Mouse (Mus musculus): ENCODE data around the gene Tbc1d2b. TPM values are rescaled to one million over a fixed set of nuclear protein-coding genes. Genes with fewer than 3 reads are reported as not detected.

Gene Tbc1d2b
- polyA plus RNA-seq, 1 experiment = 45.5 TPM

- Histone ChIP-seq H3K4me1 (ENCODE audit: control insufficient read depth, insufficient read depth, low read length) (peaks cover 9% of the 10 kb centered on the region), H3K4me3 (ENCODE audit: insufficient read depth, low read length) (no peak overlapping the region), H3K27ac (ENCODE audit: insufficient read depth, low read length) (peak overlapping the region; percentile 35; the same call in 1 of the 2 replicates)
- TF ChIP-seq CTCF (IDR thresholded peaks at IDR 0.05; ENCODE audit: borderline replicate concordance, insufficient read depth, low read length) (no peak), POLR2A (IDR thresholded peaks at IDR 0.05; ENCODE audit: low read depth, low read length) (no peak)
These were observed 35.2 kb downstream of the Tbc1d2b start for GRCm38 (mm10) chr9:90235258-90235882.

GRCm38 (mm10) chr9:90234786-90235185 lies 35.8 kb downstream of the Tbc1d2b start:
- no peak for TF ChIP-seq POLR2A (IDR thresholded peaks at IDR 0.05; ENCODE audit: low read depth, low read length)
- no peak for TF ChIP-seq CTCF (IDR thresholded peaks at IDR 0.05; ENCODE audit: borderline replicate concordance, insufficient read depth, low read length)
- Histone ChIP-seq H3K4me3 (ENCODE audit: insufficient read depth, low read length) (no peak overlapping the region), H3K27ac (ENCODE audit: insufficient read depth, low read length) (peak overlapping the region; percentile 35; the same call in 1 of the 2 replicates), H3K4me1 (ENCODE audit: control insufficient read depth, insufficient read depth, low read length) (peaks cover 9% of the 10 kb centered on the region)

- TF ChIP-seq POLR2A (IDR thresholded peaks at IDR 0.05; ENCODE audit: low read depth, low read length) = no peak
- no peak for TF ChIP-seq CTCF (IDR thresholded peaks at IDR 0.05; ENCODE audit: borderline replicate concordance, insufficient read depth, low read length)
- H3K4me3 ChIP-seq (ENCODE audit: insufficient read depth, low read length) = no peak overlapping the region
- no peak overlapping the region for H3K27ac ChIP-seq (ENCODE audit: insufficient read depth, low read length)
- peaks cover 9% of the 10 kb centered on the region for H3K4me1 ChIP-seq (ENCODE audit: control insufficient read depth, insufficient read depth, low read length)
These were observed 36.6 kb downstream of the Tbc1d2b start for GRCm38 (mm10) chr9:90233906-90234419.

DNA sequence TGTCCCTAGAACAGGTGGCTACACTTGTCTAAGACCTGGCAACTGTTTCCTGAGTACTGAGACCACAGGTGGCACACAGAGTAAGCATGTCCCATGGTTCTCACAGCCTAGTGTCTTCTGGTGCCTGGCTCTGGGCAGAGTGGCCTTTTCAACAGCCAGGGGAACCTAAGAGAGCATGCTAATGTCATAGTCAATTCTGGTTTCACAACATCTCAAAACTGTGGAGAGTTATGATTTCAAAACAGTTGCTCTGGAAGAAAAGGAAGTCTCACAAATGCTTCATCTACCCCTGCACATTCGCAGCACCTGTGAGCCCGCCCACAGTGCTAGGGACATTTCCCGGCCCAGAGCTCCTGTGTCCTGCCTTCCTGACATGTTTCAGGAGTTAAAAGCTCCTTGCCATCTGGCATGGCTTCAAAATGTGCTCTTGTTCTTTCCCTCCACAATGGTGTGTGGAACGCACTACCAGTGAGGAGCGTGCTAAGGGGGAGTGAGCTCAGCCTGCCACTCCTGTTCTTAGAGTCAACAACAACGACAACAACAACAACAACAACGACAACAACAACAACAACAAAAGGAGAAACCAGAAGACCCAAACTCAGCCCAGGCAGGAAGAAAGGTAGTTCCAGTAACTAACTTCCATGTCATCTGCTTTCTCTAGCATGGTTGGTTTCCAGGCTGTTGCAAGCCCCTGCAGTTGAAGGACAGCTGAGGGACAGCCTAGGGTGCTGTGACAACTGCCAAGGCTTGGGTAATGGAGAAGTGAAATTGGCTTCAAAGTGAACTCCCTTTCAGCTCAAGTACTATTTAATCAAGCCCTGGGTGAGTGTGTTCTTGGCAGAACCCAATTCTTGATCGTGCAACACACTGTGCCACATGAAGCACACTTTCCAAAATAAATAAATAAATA lies 37.6 kb downstream of the Tbc1d2b start:
- Histone ChIP-seq H3K4me3 (ENCODE audit: insufficient read depth, low read length) (no peak overlapping the region), H3K4me1 (ENCODE audit: control insufficient read depth, insufficient read depth, low read length) (peaks cover 9% of the 10 kb centered on the region), H3K27ac (ENCODE audit: insufficient read depth, low read length) (no peak overlapping the region)
- no peak for TF ChIP-seq CTCF (IDR thresholded peaks at IDR 0.05; ENCODE audit: borderline replicate concordance, insufficient read depth, low read length)
- TF ChIP-seq POLR2A (IDR thresholded peaks at IDR 0.05; ENCODE audit: low read depth, low read length) = no peak

GRCm38 (mm10) chr9:90227171-90227570 lies 43.4 kb downstream of the Tbc1d2b start:
- no peak overlapping the region for H3K27ac ChIP-seq (ENCODE audit: insufficient read depth, low read length)
- 0 out of 2 replicates have a peak, but pooled peaks have one; percentile 4 for TF ChIP-seq CTCF (IDR thresholded peaks at IDR 0.05; ENCODE audit: borderline replicate concordance, insufficient read depth, low read length)
- TF ChIP-seq POLR2A (IDR thresholded peaks at IDR 0.05; ENCODE audit: low read depth, low read length) = no peak
- H3K4me3 ChIP-seq (ENCODE audit: insufficient read depth, low read length) = no peak overlapping the region
- no peaks in the 10 kb centered on the region for H3K4me1 ChIP-seq (ENCODE audit: control insufficient read depth, insufficient read depth, low read length)

DNA sequence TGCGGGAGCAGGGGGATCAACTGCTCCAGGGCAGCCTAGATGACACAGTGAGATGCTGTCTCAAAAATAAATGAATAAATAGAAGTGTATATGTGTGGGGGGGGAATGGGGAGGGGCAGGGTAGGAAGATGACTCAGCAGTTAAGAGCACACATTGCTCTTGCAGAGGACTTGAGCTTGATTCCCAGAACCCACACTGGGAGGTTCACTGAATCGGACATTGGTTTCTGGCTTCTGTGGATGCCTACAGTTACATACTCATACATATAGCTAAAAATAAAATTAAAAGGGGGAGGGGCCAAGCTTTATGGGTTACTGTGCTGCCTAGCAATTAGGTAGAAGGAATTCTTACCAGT lies 43.9 kb downstream of the Tbc1d2b start:
- Histone ChIP-seq H3K4me1 (ENCODE audit: control insufficient read depth, insufficient read depth, low read length) (no peaks in the 10 kb centered on the region), H3K4me3 (ENCODE audit: insufficient read depth, low read length) (no peak overlapping the region), H3K27ac (ENCODE audit: insufficient read depth, low read length) (no peak overlapping the region)
- TF ChIP-seq POLR2A (IDR thresholded peaks at IDR 0.05; ENCODE audit: low read depth, low read length) = no peak
- TF ChIP-seq CTCF (IDR thresholded peaks at IDR 0.05; ENCODE audit: borderline replicate concordance, insufficient read depth, low read length) = no peak

DNA sequence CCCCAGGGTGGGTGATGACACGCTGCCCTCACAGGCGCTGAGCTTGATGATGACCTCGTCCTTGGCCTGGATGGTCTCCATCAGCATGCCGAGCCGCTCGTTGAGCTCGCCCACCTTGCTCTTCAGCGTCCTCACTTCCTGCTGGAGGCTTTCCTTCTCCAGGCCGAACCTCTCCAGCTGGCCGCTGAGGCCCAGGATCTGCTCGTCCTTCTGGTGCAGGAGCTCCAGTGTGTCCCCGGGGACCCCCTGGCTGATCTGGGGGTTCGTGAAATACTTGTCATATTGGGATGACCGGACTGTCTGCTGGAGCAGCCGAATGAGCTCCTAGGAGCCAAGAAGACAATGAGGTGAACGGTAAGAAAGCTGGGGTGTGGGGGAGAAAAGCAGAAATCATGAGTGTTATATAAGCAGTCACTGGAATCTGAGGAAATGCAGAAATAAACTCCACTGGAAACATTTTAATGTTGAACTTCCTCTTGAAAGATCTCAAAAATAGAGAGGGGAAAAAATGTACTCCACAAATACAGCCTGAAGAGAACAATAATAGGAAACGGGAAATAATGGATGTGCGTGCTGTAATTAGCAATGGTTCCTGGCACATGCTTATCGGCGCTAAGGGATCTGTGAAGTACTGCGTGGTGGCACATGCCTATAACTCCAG lies 44.4 kb downstream of the Tbc1d2b start:
- Histone ChIP-seq H3K27ac (ENCODE audit: insufficient read depth, low read length) (no peak overlapping the region), H3K4me3 (ENCODE audit: insufficient read depth, low read length) (no peak overlapping the region), H3K4me1 (ENCODE audit: control insufficient read depth, insufficient read depth, low read length) (no peaks in the 10 kb centered on the region)
- TF ChIP-seq POLR2A (IDR thresholded peaks at IDR 0.05; ENCODE audit: low read depth, low read length) = no peak
- no peak for TF ChIP-seq CTCF (IDR thresholded peaks at IDR 0.05; ENCODE audit: borderline replicate concordance, insufficient read depth, low read length)

GRCm38 (mm10) chr9:90222275-90222674 lies 48.3 kb downstream of the Tbc1d2b start:
- Histone ChIP-seq H3K4me1 (ENCODE audit: control insufficient read depth, insufficient read depth, low read length) (no peaks in the 10 kb centered on the region), H3K27ac (ENCODE audit: insufficient read depth, low read length) (no peak overlapping the region), H3K4me3 (ENCODE audit: insufficient read depth, low read length) (no peak overlapping the region)
- TF ChIP-seq POLR2A (IDR thresholded peaks at IDR 0.05; ENCODE audit: low read depth, low read length) (no peak), CTCF (IDR thresholded peaks at IDR 0.05; ENCODE audit: borderline replicate concordance, insufficient read depth, low read length) (no peak)

- H3K4me3 ChIP-seq (ENCODE audit: insufficient read depth, low read length) = no peak overlapping the region
- H3K4me1 ChIP-seq (ENCODE audit: control insufficient read depth, insufficient read depth, low read length) = no peaks in the 10 kb centered on the region
- TF ChIP-seq POLR2A (IDR thresholded peaks at IDR 0.05; ENCODE audit: low read depth, low read length) (no peak), CTCF (IDR thresholded peaks at IDR 0.05; ENCODE audit: borderline replicate concordance, insufficient read depth, low read length) (no peak)
- no peak overlapping the region for H3K27ac ChIP-seq (ENCODE audit: insufficient read depth, low read length)
These were observed 53.1 kb downstream of the Tbc1d2b start for GRCm38 (mm10) chr9:90217501-90217900.
